Comparison of ENCODE assay signal across 9 mouse cellular contexts in genomic region chr1:33742903-33743302, GRCm38 (mm10). TPM values are rescaled to one million over a fixed set of nuclear protein-coding genes. Genes with fewer than 3 reads are reported as not detected.
DNase-seq lines count a peak whose midpoint lies in the region; ATAC-seq and TF ChIP-seq lines count a peak whose summit lies in the region.
"Had no signal": no experiment of that assay in that cellular context is flagged by ENCODE, and none has a peak within 500 bp of the region (broad histone marks: within the 10 kb centered on the region; RNA-seq: fewer than 3 reads in every experiment).

No protein-coding gene starts in this region.

- H3K4me2 ChIP-seq in lung, embryonic 14.5 days: no peak overlapping the region
- H3K4me2 ChIP-seq: neural tube, embryonic 12.5 days had no signal

- 16% methylated on average over 8 of the region's 8 CpGs for WGBS in lung, embryonic 14.5 days

- no peaks in the 10 kb centered on the region for H3K27me3 ChIP-seq in lung, embryonic 14.5 days (ENCODE audit: insufficient read depth, low read length)
- H3K27me3 ChIP-seq: neural tube, embryonic 12.5 days had no signal

- peak; percentile 32 for DNase-seq in cerebellum, adult 8-10 months
- peak; percentile 57 for DNase-seq in lung, embryonic 14.5 days
- DNase-seq in lung, postnatal 25 days (ENCODE audit: low spot score): no peak
- peak; percentile 34 for DNase-seq in c-Kit-positive CD71-positive TER-119-negative erythroid progenitor cells, embryonic 14.5 days (ENCODE audit: low read depth)
- DNase-seq in kidney, postnatal 14 days: peak; percentile 35
- DNase-seq in right cerebral cortex, postnatal 14 days: peak; percentile 39
- no peak for DNase-seq in adipocyte (ENCODE audit: low spot score)

- no peak for ATAC-seq in cerebellum, adult (ENCODE audit: insufficient number of reproducible peaks, low FRiP score, low TSS enrichment)
- ATAC-seq in lung, embryonic 14.5 days (ENCODE audit: insufficient read depth): 0 out of 2 replicates have a peak, but pooled peaks have one; percentile 9

- no peak overlapping the region for H3K4me3 ChIP-seq in lung, embryonic 14.5 days (ENCODE audit: low read depth, low read length)
- H3K4me3 ChIP-seq: neural tube, embryonic 12.5 days had no signal

- no peak overlapping the region for H3K27ac ChIP-seq in lung, embryonic 14.5 days (ENCODE audit: low read depth)
- H3K27ac ChIP-seq: neural tube, embryonic 12.5 days had no signal

- peaks cover 46% of the 10 kb centered on the region for H3K36me3 ChIP-seq in lung, embryonic 14.5 days (ENCODE audit: insufficient read depth)

- TF ChIP-seq CTCF in lung, embryonic 14.5 days (IDR thresholded peaks at IDR 0.05; ENCODE audit: low read depth): peak; percentile 90

- H3K9me3 ChIP-seq in lung, embryonic 14.5 days (ENCODE audit: low read depth, low read length): no peaks in the 10 kb centered on the region
- H3K9me3 ChIP-seq: neural tube, embryonic 12.5 days had no signal

- H3K4me1 ChIP-seq in lung, embryonic 14.5 days (ENCODE audit: insufficient read depth): no peaks in the 10 kb centered on the region
- H3K4me1 ChIP-seq: neural tube, embryonic 12.5 days had no signal

- no peak overlapping the region for H3K9ac ChIP-seq in lung, embryonic 14.5 days
- H3K9ac ChIP-seq: neural tube, embryonic 12.5 days had no signal

RNA-seq across cellular contexts. Expression of gene Bag2, which starts 14.7 kb away (rescaled TPM):
- polyA plus RNA-seq in lung, embryonic 14.5 days (2014; fragmentation: Nextera tagmentation; extraction: Ambion mirVana): 39.4 and 43.8 TPM in 2 replicates

RNA-seq across cellular contexts. Expression of gene Rab23, which starts 23.2 kb away (rescaled TPM):
- 22.1 and 23.8 TPM in 2 replicates for polyA plus RNA-seq in lung, embryonic 14.5 days (2014; fragmentation: Nextera tagmentation; extraction: Ambion mirVana)

Comparison
In these comparisons a context has a peak if more than half of its experiments do, and no peak if none do; other contexts are left out.
1. DNase-seq: peak in cerebellum, adult 8-10 months (single experiment), lung, embryonic 14.5 days (single experiment), c-Kit-positive CD71-positive TER-119-negative erythroid progenitor cells, embryonic 14.5 days (single experiment), kidney, postnatal 14 days (single experiment) and right cerebral cortex, postnatal 14 days (single experiment); none in lung, postnatal 25 days (single experiment) and adipocyte (single experiment).